Mouse (Mus musculus) ES-E14 (cell line): ENCODE results near the gene Vwce. TPM values are rescaled to one million over a fixed set of nuclear protein-coding genes. Genes with fewer than 3 reads are reported as not detected.

Experiments
- DNase-seq: peaks from one replicate; pipeline ENCODE4 v3.0.0-alpha.2; 2013; ENCODE audit warnings: low read depth, low spot score
- H3K27ac ChIP-seq: 2 replicates; pipeline ENCODE4 v1.5.1; 2012; ENCODE audit warnings: low read depth, mild to moderate bottlenecking, low read length, moderate library complexity, mixed read lengths; ENCODE audit not compliant: poor library complexity, insufficient read depth, severe bottlenecking
- H3K36me3 ChIP-seq: 2 replicates; pipeline ENCODE4 v1.6.1; 2012; ENCODE audit warnings: mild to moderate bottlenecking, low read length, moderate library complexity, mixed read lengths; ENCODE audit not compliant: control insufficient read depth, poor library complexity, insufficient read depth, severe bottlenecking
- H3K4me1 ChIP-seq, 2 experiments: fragments of 150-350 bp in 1 of 2; sonication (generic) in 1 of 2; 2 replicates each; pipeline ENCODE4 v1.6.1; 2012; ENCODE audit warnings: low read length in 2 of 2, mild to moderate bottlenecking in 1 of 2, mixed read lengths in 1 of 2; ENCODE audit not compliant: control insufficient read depth in 2 of 2, insufficient read depth in 2 of 2, poor library complexity in 1 of 2
- H3K4me3 ChIP-seq, 2 experiments: fragments of 150-350 bp in 1 of 2; sonication (generic) in 1 of 2; 2 replicates each; pipeline ENCODE4 v1.5.1; 2012; ENCODE audit warnings: low read length in 2 of 2, low read depth in 1 of 2, mild to moderate bottlenecking in 1 of 2, mixed read lengths in 1 of 2; ENCODE audit not compliant: insufficient read depth in 1 of 2, poor library complexity in 1 of 2, severe bottlenecking in 1 of 2
- H3K9ac ChIP-seq: 2 replicates; pipeline ENCODE4 v1.6.1; 2012; ENCODE audit warnings: low read depth, mild to moderate bottlenecking, low read length, mixed read lengths; ENCODE audit not compliant: poor library complexity, insufficient read depth, severe bottlenecking
- H3K9me3 ChIP-seq: fragments of 150-350 bp; sonication (generic); 2 replicates; pipeline ENCODE4 v1.6.1; 2012; ENCODE audit warnings: low read depth, mild to moderate bottlenecking, low read length; ENCODE audit not compliant: control insufficient read depth, insufficient read depth
- CHD2 ChIP-seq: IDR thresholded peaks from 2 replicates; pipeline ENCODE4 v1.6.1; 2014; ENCODE audit warnings: mild to moderate bottlenecking, low read depth, low read length, inconsistent platforms
- HCFC1 ChIP-seq: IDR thresholded peaks from 2 replicates; pipeline ENCODE4 v1.6.1; 2012; ENCODE audit warnings: low read length, inconsistent platforms, borderline replicate concordance; ENCODE audit not compliant: insufficient read depth
- MAFK ChIP-seq: IDR thresholded peaks from 2 replicates; pipeline ENCODE4 v1.6.1; 2014; ENCODE audit warnings: mild to moderate bottlenecking, low read depth, low read length, inconsistent platforms; ENCODE audit not compliant: insufficient read depth
- ZC3H11A ChIP-seq: IDR thresholded peaks from 2 replicates; pipeline ENCODE4 v1.6.1; 2012; ENCODE audit warnings: low read depth, mild to moderate bottlenecking, inconsistent platforms, low read length, borderline replicate concordance
- ZNF384 ChIP-seq: IDR thresholded peaks from 2 replicates; pipeline ENCODE4 v1.6.1; 2012; ENCODE audit warnings: low read depth, low read length, inconsistent platforms
- in situ Hi-C, 2 experiments: fragments of 600-800 bp; cut with MboI; formaldehyde crosslinking; loops; one replicate each; pipeline ENCODE4 v1.15.1; 2025; ENCODE audit warnings: low sequenced_read_pairs in 2 of 2, inconsistent platforms in 1 of 2; ENCODE audit not compliant: unreplicated experiment in 2 of 2
- total RNA-seq: library from RNA; depleted of rRNA; stranded (reverse); fragments of 300-350 nt; gene quantifications from 2 replicates; pipeline ENCODE4 v1.2.3, GENCODE M21; 2012

The Vwce gene
- total RNA-seq, 1 experiment = 0.49 TPM

GRCm38 (mm10) chr19:10693926-10694682 lies 60.1 kb downstream of the Vwce start:
- in situ Hi-C loops = no loop called here
- Histone ChIP-seq H3K36me3 (no peaks in the 10 kb centered on the region), H3K9ac (no peak overlapping the region), H3K9me3 (no peaks in the 10 kb centered on the region), H3K4me3 (no peak overlapping the region), H3K4me1 (peaks cover 0 to 10% of the 10 kb centered on the region in 2 experiments; a peak in 3 of 4 replicates), H3K27ac (no peak overlapping the region)
- TF ChIP-seq HCFC1 (no peak), ZNF384 (no peak), ZC3H11A (no peak), MAFK (no peak), CHD2 (no peak)
- no peak for DNase-seq

- Histone ChIP-seq H3K4me1 (peaks cover 0 to 8% of the 10 kb centered on the region in 2 experiments; a peak in 2 of 4 replicates), H3K9me3 (no peaks in the 10 kb centered on the region), H3K36me3 (no peaks in the 10 kb centered on the region), H3K27ac (no peak overlapping the region), H3K4me3 (no peak overlapping the region), H3K9ac (no peak overlapping the region)
- in situ Hi-C loops = no loop called here
- no peak for TF ChIP-seq HCFC1
- no peak for TF ChIP-seq MAFK
- TF ChIP-seq CHD2 = no peak
- DNase-seq = no peak
Observed at GRCm38 (mm10) chr19:10695801-10696200, 61.8 kb downstream of the Vwce start.

- TF ChIP-seq HCFC1 = no peak
- TF ChIP-seq MAFK = no peak
- TF ChIP-seq CHD2 = no peak
- TF ChIP-seq ZNF384 = no peak
- TF ChIP-seq ZC3H11A = no peak
- in situ Hi-C loops = no loop called here
- H3K9me3 ChIP-seq = no peaks in the 10 kb centered on the region
- no peak for DNase-seq
- H3K4me3 ChIP-seq = no peak overlapping the region
- peaks cover 0 to 11% of the 10 kb centered on the region in 2 experiments; a peak in 2 of 4 replicates for H3K4me1 ChIP-seq
- H3K9ac ChIP-seq = no peak overlapping the region
- H3K27ac ChIP-seq = no peak overlapping the region
- no peaks in the 10 kb centered on the region for H3K36me3 ChIP-seq
Observed at GRCm38 (mm10) chr19:10698131-10698991, 64.3 kb downstream of the Vwce start.

GRCm38 (mm10) chr19:10699851-10700250 lies 65.8 kb downstream of the Vwce start:
- no peaks in the 10 kb centered on the region for H3K36me3 ChIP-seq
- peaks cover 0 to 11% of the 10 kb centered on the region in 2 experiments; a peak in 2 of 4 replicates for H3K4me1 ChIP-seq
- no peak overlapping the region for H3K9ac ChIP-seq
- in situ Hi-C loops = loop anchor here in 1 of 2 experiments (25.0 kb wide), 1 partner anchor 262 kb away; the partner anchor contains the start of gene Ms4a10
- DNase-seq = no peak
- no peak for TF ChIP-seq MAFK
- TF ChIP-seq ZC3H11A = no peak
- TF ChIP-seq HCFC1 = no peak
- no peak for TF ChIP-seq CHD2
- no peak for TF ChIP-seq ZNF384
- no peak overlapping the region for H3K27ac ChIP-seq
- no peak overlapping the region for H3K4me3 ChIP-seq
- no peaks in the 10 kb centered on the region for H3K9me3 ChIP-seq
